Mouse (Mus musculus): ENCODE measurements around the gene Tppp3.
A peak's percentile ranks its signal among the peaks of the same experiment; 100 is the strongest.

GRCm38 (mm10) chr8:105453296-105453695 is 18.0 kb downstream of the Tppp3 start:
- no peak for TF ChIP-seq CHD2 (IDR thresholded peaks at IDR 0.05; ENCODE audit: low read depth, low read length)
- no peak for TF ChIP-seq MAFK (IDR thresholded peaks at IDR 0.05; ENCODE audit: insufficient read depth, low read depth, low read length)
- TF ChIP-seq ZC3H11A (IDR thresholded peaks at IDR 0.05; ENCODE audit: borderline replicate concordance, low read depth, low read length) = no peak
- peak; percentile 96 for TF ChIP-seq ZNF384 (IDR thresholded peaks at IDR 0.05; ENCODE audit: low read depth, low read length)

All from ES-E14 (cell line).